Mouse (Mus musculus) cerebellum, adult 2 months (tissue): ENCODE measurements at regions not wholly inside any gene's neighbourhood (a gene's known extent, or its start where the extent isn't known, plus 50 kb on each side); places are given as distances from the start of the nearest gene placed in this dataset.

ENCODE experiments used
- DNase-seq, 2 experiments: peaks; one replicate each; pipeline ENCODE4 v3.0.0; 2021
- H3K27ac ChIP-seq: fragments of 200-500 bp; 2 replicates; pipeline ENCODE4 v1.5.1; 2012; ENCODE audit warnings: low read length, control low read depth, inconsistent platforms; ENCODE audit not compliant: insufficient read depth
- H3K27me3 ChIP-seq: fragments of 200-500 bp; 2 replicates; pipeline ENCODE4 v1.6.1; 2012; ENCODE audit warnings: inconsistent platforms, mild to moderate bottlenecking, low read length, moderate library complexity; ENCODE audit not compliant: control insufficient read depth, insufficient read depth
- H3K4me1 ChIP-seq: fragments of 200-500 bp; 2 replicates; pipeline ENCODE4 v1.6.1; 2011; ENCODE audit warnings: low read length; ENCODE audit not compliant: control insufficient read depth, insufficient read depth
- H3K4me3 ChIP-seq: fragments of 200-500 bp; replicated peaks from 2 replicates; pipeline ENCODE3; 2011; ENCODE audit warnings: mild to moderate bottlenecking, low read depth, low read length, control low read depth; ENCODE audit not compliant: insufficient read depth
- CTCF ChIP-seq: fragments of 200-500 bp; IDR thresholded peaks from 2 replicates; pipeline ENCODE4 v1.5.1; 2011; ENCODE audit warnings: low read depth, mild to moderate bottlenecking, control low read depth, low read length, moderate library complexity, borderline replicate concordance; ENCODE audit not compliant: insufficient read depth
- POLR2A ChIP-seq: fragments of 200-500 bp; IDR thresholded peaks from 2 replicates; pipeline ENCODE4 v1.6.1; 2011; ENCODE audit warnings: low read length, control low read depth, borderline replicate concordance; ENCODE audit not compliant: insufficient read depth
- WGBS: fragments of 180-500 bp; shearing (Covaris S2); methylation state at CpG from one replicate; pipeline ENCODE4 v1.1.7; 2018; 5-methylcytosine and 5-hydroxymethylcytosine counted together

DNA sequence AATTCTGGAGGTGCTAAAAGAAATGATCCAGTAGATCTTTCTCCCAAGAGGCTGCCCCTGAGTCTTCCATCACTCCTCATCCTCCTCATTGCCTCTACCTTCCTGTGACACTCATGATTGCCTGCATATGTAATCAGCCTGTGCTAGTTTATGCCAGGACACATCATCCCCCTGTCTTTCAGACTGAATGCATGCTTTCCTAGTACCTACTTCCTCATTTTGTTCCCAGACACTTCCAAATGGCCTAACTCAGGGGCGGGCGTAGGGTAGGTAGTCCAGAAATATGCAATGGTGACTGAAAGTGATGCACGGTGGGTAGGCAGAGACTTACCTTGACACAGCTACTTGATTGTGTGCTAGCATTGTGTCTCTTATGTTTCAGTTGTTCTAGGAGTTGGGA, 65.8 kb upstream of the Aoah start:
- Histone ChIP-seq H3K27me3 (no peaks in the 10 kb centered on the region), H3K4me1 (no peaks in the 10 kb centered on the region), H3K27ac (no peak overlapping the region), H3K4me3 (no peak overlapping the region)
- WGBS, result over 99% methylated on average over 3 of the region's 3 CpGs
- DNase-seq, result no peak
- TF ChIP-seq CTCF (no peak), POLR2A (no peak)

DNA sequence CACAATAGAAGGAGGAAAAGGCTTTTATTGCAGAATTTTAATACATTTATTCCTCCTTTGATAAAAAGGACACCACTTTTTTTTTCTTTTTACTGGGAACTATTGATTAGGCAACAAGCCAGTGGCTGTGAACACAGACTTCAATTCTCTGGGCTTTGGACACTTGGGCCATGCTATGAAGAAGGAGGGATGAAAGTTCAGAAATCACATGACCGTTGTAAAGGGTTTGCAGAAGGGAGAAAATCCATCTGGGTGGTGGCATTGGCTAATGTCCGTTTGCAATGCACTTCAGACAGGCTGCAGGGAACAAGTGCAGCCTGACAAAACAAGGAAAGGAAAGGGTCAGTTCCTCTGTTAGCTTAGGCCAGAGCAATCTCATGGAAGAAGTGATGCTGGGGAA, 60.9 kb upstream of the Aoah start:
- no peak for TF ChIP-seq POLR2A
- TF ChIP-seq CTCF, result no peak
- DNase-seq, result no peak
- no peak overlapping the region for H3K27ac ChIP-seq
- H3K4me3 ChIP-seq, result no peak overlapping the region
- 59% methylated on average over 2 of the region's 2 CpGs for WGBS
- no peaks in the 10 kb centered on the region for H3K4me1 ChIP-seq
- no peaks in the 10 kb centered on the region for H3K27me3 ChIP-seq

DNA sequence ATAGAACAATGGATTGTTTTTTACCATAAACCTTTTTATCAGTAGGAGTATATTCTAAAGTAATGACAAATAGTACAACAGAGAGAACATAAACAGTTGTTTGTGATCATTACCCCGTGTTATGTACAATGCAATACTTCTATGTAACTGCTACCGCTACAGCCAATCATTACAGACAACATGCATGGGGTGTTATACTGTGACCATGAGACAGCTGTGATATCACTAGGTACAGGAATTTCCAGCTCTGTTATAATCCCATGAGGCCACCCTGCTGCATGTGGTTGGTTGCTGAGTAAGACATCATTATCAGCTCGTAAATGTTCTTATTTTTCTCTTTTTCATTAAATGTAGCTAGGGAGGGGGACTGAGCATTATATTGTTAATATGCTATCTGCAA, 59.6 kb upstream of the Aoah start:
- no peak for DNase-seq
- H3K27ac ChIP-seq, result no peak overlapping the region
- WGBS, result 94% methylated on average over 3 of the region's 3 CpGs
- no peaks in the 10 kb centered on the region for H3K4me1 ChIP-seq
- no peak for TF ChIP-seq CTCF
- H3K4me3 ChIP-seq, result no peak overlapping the region
- H3K27me3 ChIP-seq, result no peaks in the 10 kb centered on the region

DNA sequence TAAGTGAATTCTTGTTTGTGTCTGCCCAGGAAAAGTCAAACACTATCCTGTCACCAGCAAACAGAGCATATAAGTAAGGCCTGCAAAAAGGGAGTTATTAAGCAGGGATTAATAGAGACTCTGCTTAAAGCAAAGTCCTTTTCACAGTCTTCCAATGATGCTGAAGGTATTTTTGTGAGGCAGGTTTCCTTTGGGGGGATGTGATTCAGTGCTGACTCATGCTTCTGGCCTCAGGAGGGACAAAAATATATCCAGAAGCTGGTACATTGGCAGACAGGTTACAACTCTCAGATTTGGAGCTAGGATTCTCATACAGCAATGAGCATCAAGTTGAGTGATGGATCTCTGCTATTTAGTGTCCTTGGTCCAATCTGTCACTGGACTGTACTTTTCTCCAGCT, 57.3 kb upstream of the Aoah start:
- Histone ChIP-seq H3K27me3 (no peaks in the 10 kb centered on the region), H3K4me3 (no peak overlapping the region), H3K27ac (no peak overlapping the region), H3K4me1 (no peaks in the 10 kb centered on the region)
- TF ChIP-seq CTCF (no peak), POLR2A (no peak)
- DNase-seq, result no peak
